Mouse (Mus musculus) mouse trophoblast stem cell (cell line): Measurements from ENCODE around the gene Rag2.

Source experiments
- in situ Hi-C, 2 experiments: fragments of 300-500 bp; cut with MseI, MboI; formaldehyde crosslinking; loops; 2 replicates in 1 of 2; 3 replicates in 1 of 2; pipeline ENCODE4 v1.15.1; 2025

Gene Rag2

DNA sequence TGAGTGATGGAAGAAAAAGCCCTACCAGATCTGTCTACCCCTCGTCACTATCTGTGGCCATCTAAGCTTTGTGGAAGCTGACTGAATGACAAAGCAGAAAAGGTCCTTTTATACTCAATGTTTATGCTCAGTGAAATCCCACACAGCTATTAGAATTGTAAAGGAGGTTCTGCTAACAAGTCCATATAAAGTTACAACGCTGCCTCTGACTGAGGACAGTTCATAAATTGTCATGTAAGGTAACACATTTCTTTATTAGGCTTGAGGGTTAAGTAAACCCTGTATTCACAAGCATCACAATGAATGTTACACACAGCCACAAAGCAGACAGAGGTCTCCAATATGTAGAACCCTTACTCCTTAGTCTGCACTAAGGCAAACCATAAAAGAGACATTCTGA is 507 bp upstream of the Rag2 start:
- in situ Hi-C loops, result no loop called here

DNA sequence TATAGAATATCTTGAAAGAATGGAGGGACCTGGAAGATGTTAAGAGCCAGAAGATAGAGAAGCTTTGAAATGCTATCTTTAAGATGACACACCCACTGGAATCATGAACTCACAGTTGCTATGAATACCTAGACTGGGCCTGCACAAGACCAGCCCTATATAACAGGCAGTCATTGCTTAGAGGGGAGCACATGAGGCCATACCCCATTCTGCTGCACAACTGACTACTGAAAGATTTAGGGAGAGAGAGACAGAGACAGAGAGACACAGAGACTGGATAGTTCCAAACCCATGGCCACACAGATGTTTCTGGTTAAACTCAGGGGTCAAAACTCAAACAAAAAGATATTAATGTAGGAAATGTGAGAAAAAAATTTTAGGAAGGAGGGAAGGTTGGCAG is 2.7 kb downstream of the Rag2 start:
- in situ Hi-C loops, result no loop called here

GRCm38 (mm10) chr2:101628297-101629236 is 4.0 kb downstream of the Rag2 start:
- in situ Hi-C loops, result no loop called here

- in situ Hi-C loops, result no loop called here
These were observed 14.7 kb downstream of the Rag2 start for GRCm38 (mm10) chr2:101638979-101639839.

DNA sequence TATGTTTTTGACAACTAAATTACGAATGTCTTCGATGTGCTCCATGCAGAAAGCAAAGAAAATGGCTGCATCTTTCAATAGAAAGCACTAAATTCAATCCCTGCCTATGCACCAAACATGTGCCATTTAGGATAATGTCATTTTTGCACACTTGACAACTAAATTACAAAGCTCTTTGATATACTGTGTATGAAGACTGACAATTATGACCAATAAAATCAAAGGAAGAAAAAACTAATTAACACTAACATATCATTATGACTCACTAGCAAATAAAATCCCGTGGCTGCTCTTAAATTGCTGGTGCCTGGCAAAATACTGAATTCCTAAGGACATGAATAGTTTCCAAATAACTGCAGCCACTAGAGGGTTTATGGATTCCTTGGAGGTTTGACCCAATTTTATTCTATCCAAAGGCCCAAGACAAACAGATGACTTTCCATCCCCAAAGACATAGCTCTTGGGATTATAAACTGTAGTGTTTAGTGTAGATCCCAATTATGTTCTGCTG is 15.4 kb downstream of the Rag2 start:
- in situ Hi-C loops, result no loop called here

- in situ Hi-C loops, result no loop called here
These were observed 21.3 kb downstream of the Rag2 start for GRCm38 (mm10) chr2:101645841-101646240.

- in situ Hi-C loops, result no loop called here
These were observed 23.8 kb downstream of the Rag2 start for GRCm38 (mm10) chr2:101648361-101648760.

DNA sequence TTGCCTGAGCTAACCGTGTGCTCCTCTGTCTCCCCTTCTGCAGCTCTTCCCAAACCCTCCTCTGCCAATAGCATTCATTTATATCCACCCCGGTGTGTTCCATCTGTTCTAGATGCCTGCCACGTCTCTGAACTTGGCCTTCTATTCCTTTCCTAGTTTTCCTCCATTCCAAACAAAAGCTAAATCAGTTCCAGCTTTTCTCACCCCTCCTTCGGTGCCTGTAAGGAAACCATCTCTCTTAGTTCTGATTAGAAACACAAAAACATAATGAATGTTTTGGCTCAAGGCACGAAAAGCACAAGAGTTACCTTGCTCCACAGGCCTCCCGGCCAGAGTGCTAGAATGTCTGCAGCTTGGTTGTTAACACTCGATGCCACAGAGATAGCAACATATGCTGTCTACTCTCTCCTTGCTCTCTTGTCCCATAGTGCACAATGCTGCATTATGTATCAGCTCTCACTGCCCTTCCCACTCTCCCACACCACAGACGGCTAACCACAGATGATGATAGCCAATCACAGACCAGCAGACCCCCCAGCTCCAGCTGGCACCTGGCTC is 24.7 kb downstream of the Rag2 start, which contains the start of the genes Rag1 and B230118H07Rik:
TSS of gene Rag1 (minus strand) at position 388 of the 558 bp plus-strand sequence.
TSS of gene B230118H07Rik (minus strand) at position 419 of the 558 bp plus-strand sequence.
- in situ Hi-C loops, result no loop called here

DNA sequence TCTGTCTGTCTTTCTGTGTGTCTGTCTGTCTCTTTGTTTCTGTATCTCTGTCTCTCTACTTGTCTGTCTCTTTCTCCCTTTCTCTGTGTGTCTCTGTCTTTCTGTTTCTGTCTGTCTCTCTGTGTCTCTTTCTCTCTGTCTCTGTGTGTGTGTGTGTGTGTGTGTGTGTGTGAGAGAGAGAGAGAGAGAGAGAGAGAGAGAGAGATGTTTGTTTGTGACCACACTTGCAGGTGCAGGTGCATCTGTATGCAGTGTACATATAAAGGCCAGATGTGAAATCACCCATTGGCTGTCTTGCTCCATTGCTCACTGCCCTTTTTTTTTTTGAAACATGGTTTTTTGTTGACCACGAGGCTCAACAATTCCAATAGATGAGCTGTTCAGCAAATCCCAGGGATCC is 25.9 kb downstream of the Rag2 start:
- in situ Hi-C loops, result loop anchor here (5.0 to 10.0 kb wide), 2 partner anchors 176 to 178 kb away; no protein-coding TSS in a partner anchor

DNA sequence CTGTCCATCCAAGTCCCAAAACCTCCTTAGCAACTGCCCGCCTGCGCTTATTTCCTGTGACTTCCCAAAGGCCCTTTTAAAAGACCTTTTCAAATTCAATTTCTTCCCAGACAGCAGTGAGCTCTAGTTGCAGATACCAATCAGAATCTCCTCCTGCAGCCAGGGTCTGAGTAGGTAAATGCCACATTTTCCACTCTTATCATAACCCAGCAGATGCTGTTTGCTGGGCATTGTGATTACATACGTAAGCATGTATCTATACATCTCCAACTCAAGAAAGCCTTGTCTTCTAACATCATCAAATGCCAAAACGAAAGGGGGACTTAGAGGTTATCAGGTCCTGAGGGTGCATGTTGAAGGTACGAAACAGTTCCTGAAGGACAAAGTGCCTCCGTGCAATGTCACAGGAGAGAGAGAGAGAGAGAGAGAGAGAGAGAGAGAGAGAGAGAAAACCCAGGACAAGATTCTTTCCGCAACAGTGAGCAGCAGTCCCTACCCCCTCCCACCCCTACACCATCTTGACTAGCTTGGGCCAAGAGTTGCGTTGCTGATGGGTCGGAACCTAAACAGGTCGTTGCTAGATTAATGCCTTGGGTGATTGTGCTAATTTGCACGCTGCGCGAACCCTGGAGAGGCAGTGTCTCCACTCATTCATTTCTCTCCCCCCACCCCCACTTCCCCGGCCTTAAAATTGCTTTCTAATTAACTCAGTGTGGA is 27.8 kb downstream of the Rag2 start:
- in situ Hi-C loops, result loop anchor here (5.0 to 10.0 kb wide), 2 partner anchors 178 to 180 kb away; no protein-coding TSS in a partner anchor

GRCm38 (mm10) chr2:101652921-101653597 is 28.5 kb downstream of the Rag2 start:
- in situ Hi-C loops, result loop anchor here (5.0 to 10.0 kb wide), 2 partner anchors 178 to 181 kb away; no protein-coding TSS in a partner anchor

- in situ Hi-C loops, result no loop called here
These were observed 36.0 kb downstream of the Rag2 start for GRCm38 (mm10) chr2:101660536-101660935.

GRCm38 (mm10) chr2:101665058-101665702 is 40.7 kb downstream of the Rag2 start:
- in situ Hi-C loops, result no loop called here

DNA sequence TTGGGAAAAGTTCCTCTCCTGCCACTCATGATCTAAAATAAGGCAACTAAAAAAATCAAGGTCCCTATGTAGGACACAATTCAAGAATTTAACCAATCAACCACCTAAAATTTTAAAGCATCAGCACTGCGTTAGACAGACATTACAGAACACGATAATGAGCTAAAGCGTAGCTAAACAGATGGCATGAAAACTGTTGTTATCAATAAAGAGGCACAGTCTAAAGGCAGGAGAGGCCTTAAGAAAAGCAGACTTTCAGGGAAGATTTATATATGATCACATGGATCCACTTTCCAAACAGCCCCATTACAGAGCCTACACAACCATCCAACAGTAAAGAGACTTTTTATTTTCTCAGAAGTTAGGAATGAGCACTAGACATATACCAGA is 41.2 kb downstream of the Rag2 start:
- in situ Hi-C loops, result no loop called here

GRCm38 (mm10) chr2:101668751-101669150 is 44.2 kb downstream of the Rag2 start:
- in situ Hi-C loops, result no loop called here

GRCm38 (mm10) chr2:101673547-101673946 is 49.0 kb downstream of the Rag2 start:
- in situ Hi-C loops, result no loop called here

DNA sequence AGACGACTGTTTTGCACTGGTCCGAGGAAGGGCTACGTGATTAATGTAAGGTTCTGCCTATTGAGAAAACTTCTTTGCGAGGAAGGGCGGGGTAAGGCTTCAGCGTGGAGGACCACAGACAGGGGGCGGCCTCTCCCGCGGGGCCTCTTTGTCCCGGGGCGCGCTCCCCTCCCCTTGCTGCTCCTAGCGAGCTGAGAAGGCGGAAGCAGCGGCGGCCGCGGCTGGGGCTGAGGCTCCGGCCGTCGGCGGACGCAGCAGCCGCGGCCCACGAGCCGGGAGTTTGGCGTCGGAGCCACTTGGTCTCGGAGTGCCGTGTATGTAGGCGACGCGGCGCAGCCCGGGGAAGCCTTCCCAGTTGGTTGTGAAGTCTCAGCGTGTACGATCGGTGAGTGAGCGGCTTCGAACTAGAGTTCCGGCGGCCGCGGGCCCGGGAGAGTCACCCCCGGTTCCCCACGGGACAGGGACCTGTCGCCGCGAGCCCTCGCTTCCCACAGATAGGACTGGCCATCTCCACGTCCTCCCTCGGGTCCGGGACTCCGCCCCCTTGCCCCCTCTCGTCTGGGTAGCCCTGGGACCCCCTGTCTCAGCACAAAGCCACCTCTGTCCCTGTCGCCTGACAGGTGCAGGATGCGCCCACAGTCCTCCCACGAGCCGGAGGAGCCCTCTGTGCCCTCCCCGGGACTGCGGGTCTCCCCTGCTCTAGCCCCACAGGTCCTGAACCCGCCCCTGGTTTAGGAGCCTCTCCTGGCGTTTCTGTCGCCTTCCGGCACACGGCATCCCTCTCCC is 53.9 kb downstream of the Rag2 start, which contains the start of gene Traf6:
TSS of gene Traf6 (plus strand) at position 194 of the 786 bp plus-strand sequence.
- in situ Hi-C loops, result no loop called here

DNA sequence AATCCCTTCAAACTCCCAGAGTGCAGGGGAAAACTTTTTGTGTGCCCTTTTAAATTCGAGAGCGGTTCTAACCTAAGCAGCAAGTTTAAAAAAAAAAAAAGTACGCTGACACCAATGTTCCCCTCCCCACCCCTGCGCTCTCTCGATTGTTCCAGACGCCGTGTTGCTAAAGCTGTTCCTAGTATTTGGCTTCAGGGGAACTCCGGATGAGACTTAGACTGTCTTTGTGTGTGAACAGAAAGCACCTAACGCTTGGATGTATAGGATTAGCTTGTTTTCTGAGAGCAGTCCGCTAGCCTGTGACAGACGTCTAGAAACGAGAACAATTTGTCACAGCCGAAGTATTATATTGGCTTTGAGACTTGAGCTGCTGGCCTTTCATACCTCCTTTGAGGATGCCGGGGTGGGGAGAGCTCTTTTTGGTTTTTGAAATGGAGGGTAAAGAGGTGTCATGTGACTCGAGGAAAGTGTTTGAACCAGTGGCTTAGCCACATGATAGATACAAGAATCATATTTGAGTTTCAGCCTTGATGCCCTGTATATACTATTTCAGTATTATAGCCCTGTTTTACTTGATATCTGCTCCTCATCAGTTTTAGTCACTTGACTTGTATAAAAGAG is 54.8 kb downstream of the Rag2 start:
- in situ Hi-C loops, result no loop called here
